Mouse (Mus musculus): Measurements from ENCODE around the gene Defb5.

GRCm38 (mm10) chr8:19225161-19225560 lies 22.2 kb upstream of the Defb5 start, which contains the start of gene Defb6:
- TF ChIP-seq CTCF (IDR thresholded peaks at IDR 0.05; ENCODE audit: insufficient read depth, low read length) = no peak
- no peak for TF ChIP-seq POLR2A (IDR thresholded peaks at IDR 0.05; ENCODE audit: borderline replicate concordance, extremely low read depth, low read depth, low read length)
